Mouse (Mus musculus): ENCODE measurements around the gene Mms19. TPM values are rescaled to one million over a fixed set of nuclear protein-coding genes. Genes with fewer than 3 reads are reported as not detected.

The Mms19 gene
- polyA plus RNA-seq, 1 experiment from 2014 or later: 27.0 TPM

- Histone ChIP-seq H3K4me2 (ENCODE audit: low read length) (no peak overlapping the region), H3K4me1 (ENCODE audit: control insufficient read depth, insufficient read depth, low read length) (no peaks in the 10 kb centered on the region), H3K36me3 (ENCODE audit: control insufficient read depth, insufficient read depth, low read length) (no peaks in the 10 kb centered on the region), H3K27ac (ENCODE audit: low read length) (no peak overlapping the region), H3K4me3 (ENCODE audit: low read depth, low read length) (no peak overlapping the region), H3K9ac (ENCODE audit: low read depth, low read length) (no peak overlapping the region), H3K9me3 (replicated peaks; ENCODE audit: control insufficient read depth, low read length, poor library complexity, severe bottlenecking) (no peaks in the 10 kb centered on the region), H3K27me3 (ENCODE audit: control insufficient read depth, insufficient read depth, low read depth, low read length) (no peaks in the 10 kb centered on the region)
- ATAC-seq: no peak
- WGBS: 92% methylated on average over 12 of the region's 12 CpGs
These were observed 20.5 kb upstream of the Mms19 start for GRCm38 (mm10) chr19:42001253-42001980.

DNA sequence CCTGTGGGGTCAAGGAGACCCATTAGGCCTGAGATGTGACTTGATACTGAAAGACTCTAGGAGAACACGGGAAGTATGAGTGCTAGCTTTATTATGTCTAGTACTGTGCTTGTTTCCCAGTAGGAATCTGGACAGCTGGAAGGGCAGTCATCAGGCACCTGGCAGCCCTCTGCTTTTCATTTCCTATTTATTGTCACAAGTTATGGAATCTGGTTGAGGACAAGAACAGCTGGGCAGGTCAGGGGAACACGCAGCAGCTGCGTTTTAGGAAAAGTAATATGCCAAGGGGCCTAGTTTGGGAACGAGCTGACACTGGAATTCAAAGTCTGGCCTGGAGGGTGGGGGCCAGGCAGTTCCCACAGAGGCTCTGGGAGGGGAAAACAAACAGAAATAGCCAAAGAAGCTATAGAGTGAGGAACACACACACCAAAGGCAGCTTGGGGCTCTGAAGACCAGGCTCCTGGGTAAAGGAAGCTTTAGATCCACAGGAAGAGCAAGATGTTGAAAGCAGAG lies 19.5 kb upstream of the Mms19 start:
- H3K9me3 ChIP-seq (replicated peaks; ENCODE audit: control insufficient read depth, low read length, poor library complexity, severe bottlenecking): no peaks in the 10 kb centered on the region
- H3K27ac ChIP-seq (ENCODE audit: low read length): no peak overlapping the region
- ATAC-seq: no peak
- no peaks in the 10 kb centered on the region for H3K4me1 ChIP-seq (ENCODE audit: control insufficient read depth, insufficient read depth, low read length)
- no peak overlapping the region for H3K4me2 ChIP-seq (ENCODE audit: low read length)
- no peak overlapping the region for H3K9ac ChIP-seq (ENCODE audit: low read depth, low read length)
- H3K4me3 ChIP-seq (ENCODE audit: low read depth, low read length): no peak overlapping the region
- H3K36me3 ChIP-seq (ENCODE audit: control insufficient read depth, insufficient read depth, low read length): no peaks in the 10 kb centered on the region
- H3K27me3 ChIP-seq (ENCODE audit: control insufficient read depth, insufficient read depth, low read depth, low read length): no peaks in the 10 kb centered on the region
- 78% methylated on average over 4 of the region's 4 CpGs for WGBS

DNA sequence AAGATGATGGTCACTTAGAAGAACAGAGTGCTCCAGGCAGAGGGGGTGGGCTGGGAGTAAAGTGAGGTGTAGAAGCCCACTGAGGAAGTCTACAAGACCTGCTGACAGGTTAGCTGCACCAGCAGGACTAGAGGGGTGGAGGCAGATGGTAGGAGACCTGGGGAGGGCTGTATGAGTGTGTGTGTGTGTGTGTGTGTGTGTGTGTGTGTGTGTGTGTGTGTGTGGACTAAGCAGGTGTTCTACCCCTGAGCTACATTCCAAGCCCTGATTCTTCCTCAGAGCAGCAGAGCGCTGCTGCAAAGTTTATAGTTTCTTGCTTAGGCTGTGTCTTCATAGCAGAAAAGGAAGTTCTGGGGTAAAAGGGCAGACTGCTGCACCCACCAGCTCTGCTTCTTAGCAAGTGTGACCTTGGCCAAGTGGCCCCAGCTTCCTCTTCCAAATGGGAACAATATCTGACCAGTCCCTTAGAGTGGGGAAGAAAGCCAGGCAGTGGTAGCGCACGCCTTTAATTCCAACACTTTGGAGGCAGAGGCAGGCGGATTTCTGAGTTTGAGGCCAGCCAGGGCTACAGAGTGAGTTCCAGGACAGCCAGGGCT lies 18.8 kb upstream of the Mms19 start:
- H3K9ac ChIP-seq (ENCODE audit: low read depth, low read length): no peak overlapping the region
- H3K4me1 ChIP-seq (ENCODE audit: control insufficient read depth, insufficient read depth, low read length): no peaks in the 10 kb centered on the region
- no peak overlapping the region for H3K4me2 ChIP-seq (ENCODE audit: low read length)
- H3K4me3 ChIP-seq (ENCODE audit: low read depth, low read length): no peak overlapping the region
- 93% methylated on average over 4 of the region's 4 CpGs for WGBS
- H3K27ac ChIP-seq (ENCODE audit: low read length): no peak overlapping the region
- no peaks in the 10 kb centered on the region for H3K27me3 ChIP-seq (ENCODE audit: control insufficient read depth, insufficient read depth, low read depth, low read length)
- H3K36me3 ChIP-seq (ENCODE audit: control insufficient read depth, insufficient read depth, low read length): no peaks in the 10 kb centered on the region
- no peak for ATAC-seq
- no peaks in the 10 kb centered on the region for H3K9me3 ChIP-seq (replicated peaks; ENCODE audit: control insufficient read depth, low read length, poor library complexity, severe bottlenecking)

- 92% methylated on average over 9 of the region's 9 CpGs for WGBS
These were observed 18.0 kb upstream of the Mms19 start for GRCm38 (mm10) chr19:41998770-41999548.

DNA sequence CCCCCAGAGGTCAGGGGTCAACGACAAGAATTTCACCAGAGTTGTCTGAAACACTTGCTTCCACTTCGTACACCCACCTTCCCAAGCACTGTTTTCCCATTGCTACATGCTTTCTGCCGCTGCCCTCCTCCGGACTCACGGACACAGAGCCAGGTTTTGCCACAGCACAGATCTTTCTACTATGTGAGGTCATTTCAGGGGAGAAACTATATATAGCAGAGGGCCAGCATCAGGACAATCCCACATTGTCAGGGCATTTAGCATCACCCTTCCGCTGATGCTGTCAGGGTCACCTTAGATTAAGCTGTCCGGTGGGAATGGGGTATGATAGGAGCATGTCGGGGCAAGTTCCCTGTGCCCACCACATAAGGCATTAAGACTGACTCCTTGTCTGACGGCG lies 16.1 kb upstream of the Mms19 start:
- WGBS: 96% methylated on average over 10 of the region's 10 CpGs

More at GRCm38 (mm10) chr19:41998770-41999548, 18.0 kb upstream of the Mms19 start:
- Histone ChIP-seq H3K4me3 (ENCODE audit: low read depth, low read length) (no peak overlapping the region), H3K27ac (ENCODE audit: low read length) (no peak overlapping the region), H3K27me3 (ENCODE audit: control insufficient read depth, insufficient read depth, low read depth, low read length) (no peaks in the 10 kb centered on the region), H3K36me3 (ENCODE audit: control insufficient read depth, insufficient read depth, low read length) (no peaks in the 10 kb centered on the region), H3K4me1 (ENCODE audit: control insufficient read depth, insufficient read depth, low read length) (no peaks in the 10 kb centered on the region), H3K4me2 (ENCODE audit: low read length) (no peak overlapping the region), H3K9me3 (replicated peaks; ENCODE audit: control insufficient read depth, low read length, poor library complexity, severe bottlenecking) (no peaks in the 10 kb centered on the region), H3K9ac (ENCODE audit: low read depth, low read length) (no peak overlapping the region)
- ATAC-seq: no peak

DNA sequence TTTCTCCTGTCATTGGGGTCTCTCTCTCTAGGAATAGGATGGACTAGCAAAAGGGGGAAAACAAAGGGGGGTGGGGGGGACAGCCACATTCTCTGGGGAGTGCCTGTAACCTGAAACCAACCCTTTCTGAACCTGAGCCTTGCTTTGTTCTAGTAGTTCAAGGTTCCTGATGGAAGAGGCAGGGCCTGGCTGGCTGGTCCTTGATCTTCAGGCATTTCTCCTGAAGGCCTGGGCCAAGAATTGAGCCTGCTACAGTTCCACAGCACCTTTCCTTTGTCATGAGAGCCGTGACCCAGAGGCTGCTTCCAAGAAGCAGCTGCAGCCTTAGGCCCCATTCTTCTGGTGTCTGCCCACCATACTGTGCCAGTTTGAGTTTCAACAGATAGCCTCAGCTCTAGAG lies 14.5 kb upstream of the Mms19 start:
- Histone ChIP-seq H3K36me3 (ENCODE audit: control insufficient read depth, insufficient read depth, low read length) (no peaks in the 10 kb centered on the region), H3K4me3 (ENCODE audit: low read depth, low read length) (no peak overlapping the region), H3K9ac (ENCODE audit: low read depth, low read length) (no peak overlapping the region), H3K9me3 (replicated peaks; ENCODE audit: control insufficient read depth, low read length, poor library complexity, severe bottlenecking) (no peaks in the 10 kb centered on the region), H3K4me2 (ENCODE audit: low read length) (no peak overlapping the region), H3K27me3 (ENCODE audit: control insufficient read depth, insufficient read depth, low read depth, low read length) (no peaks in the 10 kb centered on the region), H3K4me1 (ENCODE audit: control insufficient read depth, insufficient read depth, low read length) (no peaks in the 10 kb centered on the region), H3K27ac (ENCODE audit: low read length) (no peak overlapping the region)
- WGBS: 57% methylated on average over 1 of the region's 1 CpGs
- ATAC-seq: no peak

More for the DNA sequence above, 16.1 kb upstream of the Mms19 start:
- no peak for ATAC-seq
- Histone ChIP-seq H3K4me1 (ENCODE audit: control insufficient read depth, insufficient read depth, low read length) (no peaks in the 10 kb centered on the region), H3K9me3 (replicated peaks; ENCODE audit: control insufficient read depth, low read length, poor library complexity, severe bottlenecking) (no peaks in the 10 kb centered on the region), H3K36me3 (ENCODE audit: control insufficient read depth, insufficient read depth, low read length) (no peaks in the 10 kb centered on the region), H3K4me3 (ENCODE audit: low read depth, low read length) (no peak overlapping the region), H3K4me2 (ENCODE audit: low read length) (no peak overlapping the region), H3K27ac (ENCODE audit: low read length) (no peak overlapping the region), H3K27me3 (ENCODE audit: control insufficient read depth, insufficient read depth, low read depth, low read length) (no peaks in the 10 kb centered on the region), H3K9ac (ENCODE audit: low read depth, low read length) (no peak overlapping the region)

GRCm38 (mm10) chr19:41994023-41994422 lies 13.1 kb upstream of the Mms19 start:
- WGBS: 97% methylated on average over 7 of the region's 7 CpGs
- Histone ChIP-seq H3K27me3 (ENCODE audit: control insufficient read depth, insufficient read depth, low read depth, low read length) (no peaks in the 10 kb centered on the region), H3K27ac (ENCODE audit: low read length) (no peak overlapping the region), H3K4me2 (ENCODE audit: low read length) (no peak overlapping the region), H3K9me3 (replicated peaks; ENCODE audit: control insufficient read depth, low read length, poor library complexity, severe bottlenecking) (no peaks in the 10 kb centered on the region), H3K9ac (ENCODE audit: low read depth, low read length) (no peak overlapping the region), H3K36me3 (ENCODE audit: control insufficient read depth, insufficient read depth, low read length) (no peaks in the 10 kb centered on the region), H3K4me3 (ENCODE audit: low read depth, low read length) (no peak overlapping the region), H3K4me1 (ENCODE audit: control insufficient read depth, insufficient read depth, low read length) (no peaks in the 10 kb centered on the region)
- no peak for ATAC-seq

GRCm38 (mm10) chr19:41993484-41993883 lies 12.5 kb upstream of the Mms19 start:
- Histone ChIP-seq H3K27me3 (ENCODE audit: control insufficient read depth, insufficient read depth, low read depth, low read length) (no peaks in the 10 kb centered on the region), H3K4me1 (ENCODE audit: control insufficient read depth, insufficient read depth, low read length) (no peaks in the 10 kb centered on the region), H3K4me3 (ENCODE audit: low read depth, low read length) (no peak overlapping the region), H3K4me2 (ENCODE audit: low read length) (no peak overlapping the region), H3K36me3 (ENCODE audit: control insufficient read depth, insufficient read depth, low read length) (no peaks in the 10 kb centered on the region), H3K9ac (ENCODE audit: low read depth, low read length) (no peak overlapping the region), H3K9me3 (replicated peaks; ENCODE audit: control insufficient read depth, low read length, poor library complexity, severe bottlenecking) (no peaks in the 10 kb centered on the region), H3K27ac (ENCODE audit: low read length) (no peak overlapping the region)
- ATAC-seq: no peak
- 80% methylated on average over 6 of the region's 6 CpGs for WGBS

- Histone ChIP-seq H3K4me2 (ENCODE audit: low read length) (no peak overlapping the region), H3K27me3 (ENCODE audit: control insufficient read depth, insufficient read depth, low read depth, low read length) (no peaks in the 10 kb centered on the region), H3K4me1 (ENCODE audit: control insufficient read depth, insufficient read depth, low read length) (no peaks in the 10 kb centered on the region), H3K4me3 (ENCODE audit: low read depth, low read length) (no peak overlapping the region), H3K9me3 (replicated peaks; ENCODE audit: control insufficient read depth, low read length, poor library complexity, severe bottlenecking) (no peaks in the 10 kb centered on the region), H3K9ac (ENCODE audit: low read depth, low read length) (no peak overlapping the region), H3K36me3 (ENCODE audit: control insufficient read depth, insufficient read depth, low read length) (no peaks in the 10 kb centered on the region), H3K27ac (ENCODE audit: low read length) (no peak overlapping the region)
- WGBS: 89% methylated on average over 2 of the region's 2 CpGs
- no peak for ATAC-seq
These were observed 12.0 kb upstream of the Mms19 start for GRCm38 (mm10) chr19:41992971-41993370.

Data from midbrain, embryonic 16.5 days (tissue).